ENCODE assay signal across 13 mouse cellular contexts in genomic region chr7:68318006-68318788, GRCm38 (mm10). TPM values are rescaled to one million over a fixed set of nuclear protein-coding genes. Genes with fewer than 3 reads are reported as not detected.
DNase-seq lines count a peak whose midpoint lies in the region; ATAC-seq lines count a peak whose summit lies in the region.
"Had no signal": no experiment of that assay in that cellular context is flagged by ENCODE, and none has a peak within 500 bp of the region (broad histone marks: within the 10 kb centered on the region; RNA-seq: fewer than 3 reads in every experiment).

No protein-coding gene starts in this region.

- H3K27ac ChIP-seq in hindbrain, embryonic 16.5 days (ENCODE audit: low read depth, low read length), result no peak overlapping the region
- no peak overlapping the region for H3K27ac ChIP-seq in hindbrain, embryonic 14.5 days
- H3K27ac ChIP-seq: embryonic facial prominence, embryonic 13.5 days; heart, embryonic 15.5 days had no signal

- no peaks in the 10 kb centered on the region for H3K4me1 ChIP-seq in hindbrain, embryonic 16.5 days (ENCODE audit: control insufficient read depth, insufficient read depth, low read depth, low read length)
- no peaks in the 10 kb centered on the region for H3K4me1 ChIP-seq in hindbrain, embryonic 14.5 days (replicated peaks; ENCODE audit: control insufficient read depth, insufficient read depth, low read length)

- no peak overlapping the region for H3K4me3 ChIP-seq in hindbrain, embryonic 16.5 days (ENCODE audit: low read length)
- no peak overlapping the region for H3K4me3 ChIP-seq in hindbrain, embryonic 14.5 days (replicated peaks; ENCODE audit: low read length)
- H3K4me3 ChIP-seq: embryonic facial prominence, embryonic 13.5 days; heart, embryonic 15.5 days; megakaryocyte, embryonic 14.5 days had no signal

- H3K27me3 ChIP-seq in hindbrain, embryonic 16.5 days (replicated peaks; ENCODE audit: control insufficient read depth, insufficient read depth, low read length), result no peaks in the 10 kb centered on the region
- no peaks in the 10 kb centered on the region for H3K27me3 ChIP-seq in hindbrain, embryonic 14.5 days (ENCODE audit: control insufficient read depth, insufficient read depth, low read length)
- H3K27me3 ChIP-seq: heart, embryonic 15.5 days had no signal

- 77% methylated on average over 16 of the region's 16 CpGs for WGBS in hindbrain, embryonic 16.5 days
- 85% methylated on average over 16 of the region's 16 CpGs for WGBS in hindbrain, embryonic 14.5 days

- H3K36me3 ChIP-seq in hindbrain, embryonic 16.5 days (ENCODE audit: control insufficient read depth, insufficient read depth, low read length), result no peaks in the 10 kb centered on the region
- no peaks in the 10 kb centered on the region for H3K36me3 ChIP-seq in hindbrain, embryonic 14.5 days (replicated peaks; ENCODE audit: control insufficient read depth, insufficient read depth)
- H3K36me3 ChIP-seq: embryonic facial prominence, embryonic 13.5 days; heart, embryonic 15.5 days had no signal

- no peak for DNase-seq in hindbrain, embryonic 14.5 days (ENCODE audit: low spot score)
- peak; percentile 74 for DNase-seq in brain, adult 2 months (ENCODE audit: low read depth, low spot score)
- peak; percentile 58 for DNase-seq in cerebellum, adult 11 months
- DNase-seq in gastrocnemius, postnatal 10 days, result peak; percentile 37
- DNase-seq in urinary bladder, postnatal 14 days (ENCODE audit: low spot score), result no peak
- DNase-seq in right cerebral cortex, adult 2 months (ENCODE audit: low spot score in 2 of 2), result no peak
- DNase-seq in spleen, postnatal 14 days (ENCODE audit: low spot score in 2 of 2), result no peak
- DNase-seq: lung, embryonic 14.5 days had no signal

- H3K9me3 ChIP-seq in hindbrain, embryonic 16.5 days (ENCODE audit: control insufficient read depth, low read length), result no peaks in the 10 kb centered on the region
- no peaks in the 10 kb centered on the region for H3K9me3 ChIP-seq in hindbrain, embryonic 14.5 days (ENCODE audit: control insufficient read depth, low read length)
- H3K9me3 ChIP-seq: embryonic facial prominence, embryonic 13.5 days; heart, embryonic 15.5 days; megakaryocyte, embryonic 14.5 days had no signal

- peak overlapping the region; percentile 24; the same call in 1 of the 2 replicates for H3K4me2 ChIP-seq in hindbrain, embryonic 16.5 days (ENCODE audit: low read length)
- H3K4me2 ChIP-seq in hindbrain, embryonic 14.5 days (replicated peaks), result no peak overlapping the region
- H3K4me2 ChIP-seq: embryonic facial prominence, embryonic 13.5 days; heart, embryonic 15.5 days; lung, embryonic 14.5 days had no signal

- ATAC-seq in hindbrain, embryonic 16.5 days, result peak; percentile 75
- no peak; the same call in 1 of the 2 replicates for ATAC-seq in hindbrain, embryonic 14.5 days (ENCODE audit: low FRiP score)
- ATAC-seq: inflammation-experienced regulatory T-cells, adult 6 months had no signal

- no peak overlapping the region for H3K9ac ChIP-seq in hindbrain, embryonic 16.5 days (ENCODE audit: low read depth, low read length)
- no peak overlapping the region for H3K9ac ChIP-seq in hindbrain, embryonic 14.5 days
- H3K9ac ChIP-seq: embryonic facial prominence, embryonic 13.5 days; heart, embryonic 15.5 days; lung, embryonic 14.5 days had no signal

RNA-seq across cellular contexts. Expression of gene Fam169b, which starts 44.6 kb away (rescaled TPM):
- polyA plus RNA-seq in hindbrain, embryonic 16.5 days (2015; fragmentation: Nextera tagmentation; extraction: Ambion mirVana), result 0.26 TPM in 1 of 2 replicates, not detected in the other
- polyA plus RNA-seq in hindbrain, embryonic 14.5 days (2014; fragmentation: Nextera tagmentation; extraction: Ambion mirVana), result 0.09 and 0.17 TPM in 2 replicates
- 1 to 10 TPM; 1.1 to 2.9 TPM for total RNA-seq in gastrocnemius, postnatal 10 days (2021)

RNA-seq across cellular contexts. Expression of gene Pgpep1l, which starts 54.2 kb away (rescaled TPM):
- polyA plus RNA-seq in hindbrain, embryonic 16.5 days (2015; fragmentation: Nextera tagmentation; extraction: Ambion mirVana), result not detected in 2 replicates
- 0.21 TPM in 1 of 2 replicates, not detected in the other for polyA plus RNA-seq in hindbrain, embryonic 14.5 days (2014; fragmentation: Nextera tagmentation; extraction: Ambion mirVana)
- total RNA-seq in gastrocnemius, postnatal 10 days (2021), result 10 to 100 TPM in 1 of 2 experiments, 1 to 10 TPM in 1; 6.6 to 10.7 TPM
- polyA plus RNA-seq: lung, embryonic 14.5 days had no signal

Comparison
In these comparisons a context has a peak if more than half of its experiments do, and no peak if none do; other contexts are left out.
1. DNase-seq: peak in brain, adult 2 months (single experiment), cerebellum, adult 11 months (single experiment) and gastrocnemius, postnatal 10 days (single experiment); none in hindbrain, embryonic 14.5 days (single experiment), urinary bladder, postnatal 14 days (single experiment), right cerebral cortex, adult 2 months (0 of 2) and spleen, postnatal 14 days (0 of 2).